Mouse (Mus musculus) regulatory T cell (primary cell): ENCODE measurements at regions not wholly inside any gene's neighbourhood (a gene's known extent, or its start where the extent isn't known, plus 50 kb on each side); places are given as distances from the start of the nearest gene placed in this dataset.

Experiments used
- in situ Hi-C: fragments of 300-600 bp; cut with MboI, MseI; formaldehyde crosslinking; loops from one replicate; pipeline ENCODE4 v1.15.1; 2025; ENCODE audit warnings: high pct_unique_total_duplicates

DNA sequence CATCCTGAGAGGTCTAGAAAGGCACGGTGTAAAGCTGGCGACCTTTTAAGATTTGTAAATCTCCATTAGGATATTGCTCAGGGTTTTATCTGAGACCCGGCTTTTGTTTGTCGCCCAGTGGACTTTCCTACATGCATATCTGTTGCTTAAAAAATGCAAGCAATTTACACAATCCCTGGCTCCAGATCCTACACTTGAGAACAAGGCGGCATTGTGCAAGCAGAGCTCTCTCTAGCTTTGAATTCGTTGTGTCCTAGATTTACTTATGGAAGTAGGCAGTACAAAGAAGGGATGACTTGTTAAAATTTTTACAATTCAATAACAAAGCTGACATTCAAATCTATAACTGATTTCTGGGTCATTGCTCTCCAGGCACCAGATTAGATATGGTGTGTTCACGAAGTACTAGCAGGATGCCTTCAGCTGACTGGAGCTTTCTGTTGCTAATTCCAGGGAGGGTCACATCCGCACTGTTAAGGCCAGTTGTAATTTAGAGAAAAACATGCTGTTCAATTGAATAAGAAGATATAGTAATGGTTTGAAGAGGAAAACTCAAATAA, 62.2 kb upstream of the Teddm2 start:
- in situ Hi-C loops: no loop called here

DNA sequence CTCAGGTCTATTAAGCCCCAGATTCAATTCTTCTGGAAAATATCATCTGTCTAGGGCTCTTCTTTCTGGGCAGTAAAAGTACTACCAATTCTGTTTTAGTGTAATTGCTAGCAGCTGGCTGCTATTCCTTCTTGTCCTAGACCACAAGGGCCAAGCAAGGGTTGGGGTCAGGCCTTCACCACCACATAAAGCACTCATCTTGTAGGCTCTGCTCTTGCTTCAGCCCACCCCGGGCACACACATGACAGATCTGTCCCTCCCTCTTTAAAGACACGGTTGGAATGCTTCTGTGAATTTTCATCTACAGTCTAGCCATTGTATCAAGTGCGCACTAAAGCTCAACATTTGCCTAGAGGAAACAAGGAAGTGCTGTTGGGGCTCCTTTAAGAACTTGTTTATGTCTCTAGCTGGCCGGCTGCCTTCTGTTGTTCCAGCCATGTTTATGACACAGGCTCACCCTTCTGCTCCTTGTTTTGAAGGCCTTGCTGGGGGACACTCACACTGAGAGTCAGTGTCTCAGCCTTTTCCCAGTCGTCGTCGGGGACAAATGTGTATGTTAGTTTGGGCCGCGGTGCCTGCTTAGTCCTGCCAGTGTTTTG, 63.8 kb upstream of the Teddm2 start:
- in situ Hi-C loops: no loop called here

DNA sequence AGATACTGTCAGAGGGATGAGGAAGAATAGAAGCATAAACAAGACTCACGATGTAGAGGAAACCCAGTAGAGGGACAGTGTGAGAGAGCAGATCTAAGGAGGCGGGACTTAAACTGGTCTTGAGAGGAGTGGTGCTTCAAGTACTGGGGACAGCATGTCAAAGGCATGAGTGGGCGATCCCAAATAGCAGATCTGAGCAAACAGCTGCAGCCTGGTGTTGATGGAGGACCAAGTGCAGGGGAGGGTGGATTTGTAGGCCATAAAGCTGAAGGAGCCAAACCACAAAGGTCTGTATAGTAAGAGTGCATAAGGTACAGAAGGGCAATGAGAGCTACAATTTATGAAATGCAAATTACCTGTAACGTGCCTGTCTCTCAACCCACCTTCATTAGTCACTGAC, 69.4 kb upstream of the Teddm2 start:
- in situ Hi-C loops: no loop called here

DNA sequence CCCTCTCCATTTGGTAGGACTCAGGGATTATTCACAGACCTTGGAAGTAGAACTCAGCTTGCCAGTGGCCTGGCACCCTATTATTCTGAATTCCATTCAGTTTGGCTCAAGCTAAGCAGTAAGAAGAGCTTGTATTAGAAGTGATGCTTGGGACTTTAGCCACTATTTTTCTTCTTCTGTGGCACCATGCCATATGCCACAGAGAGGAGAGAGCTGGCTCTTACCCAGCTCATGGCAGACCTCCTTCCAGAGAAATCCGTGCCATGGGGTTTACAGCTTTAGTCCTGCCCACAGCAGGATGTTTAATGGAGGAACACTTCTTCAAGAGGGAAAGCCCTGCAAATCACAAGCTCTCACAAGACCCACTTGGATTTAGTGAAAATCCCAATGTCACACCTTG, 74.3 kb upstream of the Teddm2 start:
- in situ Hi-C loops: no loop called here

DNA sequence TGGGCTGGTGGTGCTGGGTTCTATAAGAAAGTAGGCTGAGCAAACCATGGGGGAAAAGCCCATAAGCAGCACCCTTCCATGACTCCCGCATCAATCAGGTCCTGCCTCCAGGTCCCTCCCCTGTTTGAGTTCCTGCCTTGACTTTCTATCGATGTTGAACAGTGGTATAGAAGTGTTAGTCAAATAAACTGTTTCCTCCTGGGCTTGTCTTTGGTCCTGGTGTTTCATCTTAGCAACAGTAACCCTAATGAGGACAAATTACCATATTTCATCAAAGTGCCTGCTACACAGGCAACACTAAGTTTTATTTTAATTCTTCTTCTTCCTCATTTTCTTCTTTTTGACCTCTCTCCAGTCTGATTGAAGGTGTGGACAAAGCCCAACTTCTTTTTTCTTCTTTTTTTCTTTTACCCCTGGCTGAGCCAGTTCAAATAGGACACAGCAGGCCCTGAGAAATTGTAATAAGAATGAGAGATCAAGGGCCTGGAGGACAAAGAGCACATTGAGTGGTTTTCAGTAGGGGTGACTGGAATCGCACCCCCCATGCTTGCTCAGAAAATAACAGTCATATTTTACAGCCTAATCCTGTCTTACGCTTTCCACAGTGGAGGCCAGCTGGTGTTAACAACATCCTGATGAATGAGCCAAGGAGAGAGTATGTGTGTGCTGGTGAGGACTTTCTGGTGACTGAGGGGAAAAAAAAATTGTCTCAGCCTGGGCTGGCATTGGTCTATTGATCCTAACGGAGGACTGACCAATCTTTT, 78.1 kb upstream of the Teddm2 start:
- in situ Hi-C loops: no loop called here

DNA sequence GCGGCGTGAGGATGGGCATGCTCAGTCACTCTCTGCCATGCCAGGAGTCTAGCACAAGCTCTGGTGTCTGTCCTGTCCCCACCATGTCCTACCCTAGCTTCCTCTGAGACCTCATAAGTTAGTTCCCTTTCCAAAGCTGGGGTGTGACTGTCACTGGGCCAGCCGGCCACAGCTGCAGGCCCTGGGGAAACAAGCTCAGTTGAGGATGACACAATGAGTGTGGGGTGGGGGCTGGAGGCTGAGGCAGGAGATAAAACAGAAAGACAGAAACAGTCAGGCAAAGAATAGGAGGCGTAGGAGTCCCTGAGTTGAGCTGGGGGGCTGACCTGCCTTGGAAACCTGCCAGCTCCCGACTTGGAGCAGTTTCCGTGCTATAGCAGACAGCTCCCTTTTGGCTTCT, 80.9 kb upstream of the Teddm2 start:
- in situ Hi-C loops: no loop called here

DNA sequence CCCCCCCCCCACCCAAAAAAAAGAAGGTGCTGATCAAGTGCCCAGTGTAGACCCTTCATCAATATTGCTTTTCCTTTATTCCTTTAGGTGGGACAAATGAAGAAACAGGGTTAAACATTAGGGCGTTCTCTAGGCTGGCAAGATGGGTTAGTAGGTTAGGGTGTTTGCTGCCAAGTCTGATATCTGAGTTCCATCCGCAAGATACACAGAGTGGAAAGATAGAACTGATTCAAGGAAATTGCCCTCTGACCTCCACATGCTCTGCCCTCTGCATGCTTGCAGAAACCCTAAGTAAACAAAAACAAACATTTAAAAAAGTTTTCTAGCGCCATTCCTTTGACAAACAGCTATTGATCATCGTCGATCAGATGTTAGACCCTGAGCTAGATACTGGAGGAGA, 85.6 kb upstream of the Teddm2 start:
- in situ Hi-C loops: no loop called here

DNA sequence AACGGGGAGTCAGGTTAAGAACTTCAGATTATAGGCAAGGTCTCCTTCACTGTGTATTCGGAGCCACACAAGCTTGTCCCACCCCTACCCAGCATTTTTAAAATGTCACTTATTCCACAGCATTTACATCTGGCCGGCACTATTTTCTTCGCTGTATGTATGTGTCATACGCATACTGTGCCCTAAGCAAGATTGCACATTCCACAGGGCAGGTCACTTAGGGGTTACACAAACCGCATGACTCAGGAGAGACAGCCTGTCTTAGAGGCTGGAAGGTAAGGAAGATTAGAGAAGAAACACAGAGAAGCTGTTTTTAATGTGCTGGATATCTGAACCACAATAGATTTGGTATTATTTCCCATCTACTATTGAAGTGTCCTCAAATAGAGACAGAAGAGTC, 86.6 kb upstream of the Teddm2 start:
- in situ Hi-C loops: no loop called here

DNA sequence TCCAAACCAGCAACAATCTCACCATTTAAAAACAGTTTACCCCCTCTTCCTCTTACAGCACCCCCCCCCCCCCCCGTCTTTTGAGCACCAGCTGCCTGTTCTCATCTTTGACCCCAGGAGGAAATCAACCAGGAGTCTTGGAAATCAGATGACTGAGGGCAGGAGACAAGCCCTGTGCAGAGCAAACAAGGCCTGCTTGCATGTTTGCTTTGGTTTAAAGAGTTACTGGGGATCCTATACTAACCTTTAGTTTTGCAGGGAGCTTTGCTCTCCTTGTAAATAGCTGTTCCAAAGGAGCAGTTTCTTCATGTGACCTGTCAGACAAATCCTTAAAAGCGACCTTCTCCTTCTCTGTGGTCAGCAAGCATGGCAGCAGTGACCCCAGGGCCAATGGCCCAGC, 88.3 kb upstream of the Teddm2 start:
- in situ Hi-C loops: no loop called here

DNA sequence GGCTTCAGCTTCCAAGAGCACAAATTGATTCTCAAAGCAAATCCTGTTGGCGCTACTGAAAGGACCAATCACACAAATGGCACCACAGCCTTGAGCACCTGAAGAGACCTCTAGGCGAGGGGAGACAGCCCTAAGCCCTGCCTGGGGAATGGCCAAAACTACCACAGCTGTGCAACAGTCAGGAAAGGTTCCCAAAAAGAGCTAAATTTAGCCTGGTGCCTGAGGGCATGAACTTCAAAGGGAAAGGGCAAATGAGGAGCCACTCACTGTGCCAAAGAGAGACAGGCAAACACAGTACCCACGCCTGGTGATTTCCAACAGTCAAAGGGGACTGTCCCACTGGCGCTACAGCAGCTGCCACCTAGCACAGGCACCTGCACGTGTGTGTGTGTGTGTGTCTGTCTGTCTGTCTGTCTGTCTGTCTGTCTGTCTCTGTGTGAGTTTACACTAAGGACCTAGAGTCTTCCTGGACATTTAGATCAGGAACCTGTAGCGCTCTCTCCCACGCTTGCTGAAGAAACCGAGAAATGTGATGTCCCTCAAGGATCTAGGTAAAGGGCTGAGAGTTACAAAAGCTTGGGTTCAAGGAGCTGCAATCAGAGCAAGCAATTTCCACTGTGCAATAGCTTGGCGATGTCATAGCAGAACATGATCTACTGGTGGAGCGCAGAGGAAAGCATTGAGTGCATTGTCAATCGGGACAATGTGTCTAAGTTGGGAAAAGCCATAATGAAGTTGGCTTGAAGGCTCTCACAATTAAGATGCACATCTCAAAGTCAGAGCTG, 90.8 kb upstream of the Teddm2 start:
- in situ Hi-C loops: loop anchor here (10.0 kb wide), 1 partner anchor 826 kb away; no protein-coding TSS in a partner anchor

DNA sequence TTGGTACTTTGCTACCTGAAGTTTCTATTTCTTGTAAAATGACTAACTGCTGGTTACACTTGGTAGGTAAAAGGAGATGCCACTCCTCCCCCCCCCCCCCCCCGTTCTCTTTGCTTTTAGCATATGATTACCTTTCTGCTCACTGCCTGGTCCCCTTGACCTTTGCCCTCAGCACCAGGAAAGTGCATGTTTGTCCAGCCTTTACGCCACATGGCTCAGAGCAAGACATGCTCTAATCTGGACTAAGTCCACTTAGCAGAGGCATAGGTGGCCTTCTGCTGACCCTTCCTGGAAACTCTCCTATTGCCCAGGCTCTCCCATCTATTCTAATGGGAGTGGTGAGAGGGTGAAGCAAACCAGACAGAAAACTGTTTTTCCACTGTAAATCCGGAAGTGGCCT, 92.4 kb upstream of the Teddm2 start:
- in situ Hi-C loops: loop anchor here (10.0 kb wide), 1 partner anchor 828 kb away; no protein-coding TSS in a partner anchor

DNA sequence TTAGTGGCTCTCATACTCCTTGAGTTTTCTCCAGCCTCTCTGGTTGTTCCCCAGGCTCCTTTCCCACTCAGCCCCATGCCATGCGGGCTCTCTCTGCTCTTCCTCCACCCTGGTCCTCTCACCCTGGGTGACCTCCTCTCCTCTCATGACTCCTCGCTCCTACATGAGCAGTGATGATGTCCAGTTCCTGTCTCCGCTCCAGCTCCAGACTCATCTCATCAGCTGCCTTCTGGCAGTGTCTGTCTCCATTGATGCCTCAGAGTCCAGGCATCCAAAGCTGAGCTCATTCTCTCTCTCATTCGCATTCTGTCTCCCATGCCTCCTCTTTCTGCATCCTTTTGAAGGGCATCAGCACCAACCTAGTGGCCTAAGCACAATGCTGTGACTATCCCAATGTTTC, 94.8 kb upstream of the Teddm2 start:
- in situ Hi-C loops: loop anchor here (10.0 kb wide), 1 partner anchor 830 kb away; no protein-coding TSS in a partner anchor

DNA sequence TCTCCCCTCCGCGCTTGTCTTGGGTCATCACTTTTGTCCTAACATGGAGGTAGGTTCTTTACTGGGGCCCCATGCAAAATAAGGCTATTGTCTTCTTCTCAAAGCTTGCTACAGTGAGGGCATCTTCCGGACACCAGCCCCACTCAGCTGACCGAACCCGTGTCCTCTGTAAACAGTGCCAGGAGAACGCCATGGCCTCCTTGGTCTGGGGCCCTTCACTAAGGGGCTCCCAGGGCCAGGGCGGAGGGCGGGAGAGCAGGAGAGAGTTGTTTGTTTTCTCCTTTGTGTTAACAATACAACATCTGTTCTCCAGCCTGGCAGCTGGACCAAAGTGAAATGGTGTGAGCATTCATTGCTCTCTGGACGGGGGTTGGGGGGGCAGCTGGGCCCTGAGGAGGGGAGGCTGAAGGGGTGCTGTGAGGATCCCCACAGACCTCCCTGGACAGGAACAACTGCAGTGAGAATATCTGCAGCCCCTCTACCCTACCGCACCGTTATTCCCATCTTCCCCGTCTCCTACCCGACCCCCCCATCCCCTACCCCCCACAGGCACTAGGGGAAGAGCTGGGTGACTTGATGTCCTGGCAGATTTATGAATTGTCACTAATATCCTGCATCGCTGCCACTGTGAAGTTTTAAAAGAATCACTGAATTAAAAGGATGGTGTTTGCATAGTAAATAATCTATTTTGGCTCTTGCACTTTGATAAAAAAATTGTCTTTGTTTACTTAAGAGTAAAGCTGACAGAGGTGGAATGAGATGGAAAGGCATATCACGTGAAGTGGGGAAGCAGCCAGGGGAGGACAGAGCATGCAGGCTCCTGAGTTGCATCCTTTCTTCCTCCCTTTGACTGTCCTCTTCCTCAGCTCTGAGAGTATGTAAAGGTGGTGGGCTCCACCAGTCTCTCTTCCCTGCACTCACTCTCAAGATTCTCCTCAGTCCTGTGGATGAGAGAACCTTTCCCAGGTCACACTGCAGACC, 97.5 kb upstream of the Teddm2 start:
- in situ Hi-C loops: loop anchor here (10.0 kb wide), 1 partner anchor 833 kb away; no protein-coding TSS in a partner anchor

DNA sequence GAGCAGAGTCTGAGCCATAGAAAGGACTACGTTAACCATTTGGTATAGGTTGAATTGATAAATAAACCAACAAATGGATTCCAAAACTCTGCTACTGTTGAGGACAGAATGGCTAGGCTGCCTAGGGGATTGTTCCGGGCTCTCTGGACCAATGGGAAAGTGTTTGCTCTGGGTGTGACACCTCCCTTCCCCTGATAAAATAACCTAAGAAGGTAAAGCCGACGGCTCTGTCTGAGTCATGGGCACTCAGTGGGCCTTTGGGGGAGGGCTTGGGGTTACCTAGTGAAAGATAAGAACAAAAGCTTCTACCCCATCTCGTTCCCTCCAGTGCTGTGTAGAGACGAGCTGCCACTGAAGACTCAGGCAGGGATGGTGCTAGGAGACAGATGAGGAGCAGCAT, 99.7 kb upstream of the Teddm2 start:
- in situ Hi-C loops: loop anchor here (10.0 kb wide), 1 partner anchor 835 kb away; no protein-coding TSS in a partner anchor

DNA sequence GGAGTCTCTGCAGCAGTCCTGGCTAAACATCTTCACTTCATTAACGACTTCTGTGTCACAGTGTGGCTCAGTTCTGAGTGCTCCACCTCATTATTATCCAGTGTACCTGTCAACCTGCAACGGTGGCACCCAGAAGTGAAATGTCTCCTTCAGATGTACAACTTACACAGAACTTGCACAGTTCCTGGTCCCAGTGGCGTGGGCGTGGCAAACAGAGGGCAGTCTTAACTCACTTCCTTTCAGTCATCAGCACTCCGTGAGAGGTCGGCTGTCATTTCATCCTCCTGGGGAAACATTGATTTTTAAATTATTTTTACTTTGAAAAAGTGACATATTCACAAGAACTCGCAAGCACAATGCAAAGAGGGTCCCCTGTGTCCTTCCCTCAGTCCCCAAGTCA, 103.6 kb upstream of the Teddm2 start:
- in situ Hi-C loops: no loop called here

DNA sequence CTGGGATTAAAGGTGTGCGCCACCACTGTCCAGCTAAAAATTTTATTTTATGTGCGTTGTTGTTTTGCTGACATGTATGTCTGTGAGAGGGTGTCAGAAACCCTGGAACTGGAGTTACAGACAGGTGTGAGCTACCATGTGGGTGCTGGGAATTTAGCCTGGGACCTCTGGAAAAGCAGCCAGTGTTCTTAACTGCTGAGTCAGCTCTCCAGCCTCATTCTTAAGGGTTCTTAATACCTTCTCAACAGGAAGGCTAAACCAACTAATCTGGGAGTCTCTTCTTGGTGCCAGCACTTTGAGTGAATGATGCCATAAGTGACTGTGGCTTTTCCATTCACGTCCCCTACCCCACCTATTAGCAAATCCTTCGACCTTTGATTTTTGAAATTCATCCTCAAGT, 104.6 kb upstream of the Teddm2 start:
- in situ Hi-C loops: no loop called here

DNA sequence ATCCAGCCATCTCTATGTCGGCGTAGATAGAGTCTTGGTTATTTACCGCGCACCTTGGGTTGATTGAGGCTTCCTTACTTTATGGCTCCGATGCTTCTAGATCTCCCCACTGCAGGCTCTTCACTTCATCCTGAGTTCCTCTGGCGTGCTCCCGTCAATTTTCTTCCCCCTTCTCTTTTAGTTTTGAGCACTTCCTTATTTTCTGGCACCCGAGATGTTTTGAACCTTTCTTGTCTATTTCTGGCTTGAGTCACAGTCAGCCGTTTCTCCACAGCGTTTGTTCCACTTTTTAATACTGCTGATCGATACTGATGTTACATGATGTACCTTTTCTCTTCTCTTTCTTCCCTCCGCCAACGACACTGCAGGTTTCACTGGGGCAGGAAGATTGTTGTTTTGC, 106.0 kb upstream of the Teddm2 start:
- in situ Hi-C loops: no loop called here

DNA sequence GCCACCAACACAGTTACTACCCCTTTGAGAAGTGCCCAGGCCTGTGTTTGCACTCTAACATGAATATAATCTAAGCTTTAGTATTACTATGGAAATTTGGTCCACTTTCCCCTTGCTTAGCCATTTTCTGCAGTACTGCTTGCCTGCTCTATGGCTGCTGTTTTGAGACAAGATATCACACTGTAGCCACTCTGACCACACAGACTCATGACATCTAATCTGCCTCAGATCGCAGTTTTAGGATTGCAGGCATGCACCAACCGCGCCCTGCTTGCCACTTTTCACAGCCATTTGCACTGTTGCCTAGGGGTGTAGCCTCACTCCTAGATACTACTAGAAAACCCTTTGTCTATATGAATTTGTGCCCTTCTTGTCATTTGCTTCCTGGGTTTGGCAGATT, 107.4 kb upstream of the Teddm2 start:
- in situ Hi-C loops: no loop called here

DNA sequence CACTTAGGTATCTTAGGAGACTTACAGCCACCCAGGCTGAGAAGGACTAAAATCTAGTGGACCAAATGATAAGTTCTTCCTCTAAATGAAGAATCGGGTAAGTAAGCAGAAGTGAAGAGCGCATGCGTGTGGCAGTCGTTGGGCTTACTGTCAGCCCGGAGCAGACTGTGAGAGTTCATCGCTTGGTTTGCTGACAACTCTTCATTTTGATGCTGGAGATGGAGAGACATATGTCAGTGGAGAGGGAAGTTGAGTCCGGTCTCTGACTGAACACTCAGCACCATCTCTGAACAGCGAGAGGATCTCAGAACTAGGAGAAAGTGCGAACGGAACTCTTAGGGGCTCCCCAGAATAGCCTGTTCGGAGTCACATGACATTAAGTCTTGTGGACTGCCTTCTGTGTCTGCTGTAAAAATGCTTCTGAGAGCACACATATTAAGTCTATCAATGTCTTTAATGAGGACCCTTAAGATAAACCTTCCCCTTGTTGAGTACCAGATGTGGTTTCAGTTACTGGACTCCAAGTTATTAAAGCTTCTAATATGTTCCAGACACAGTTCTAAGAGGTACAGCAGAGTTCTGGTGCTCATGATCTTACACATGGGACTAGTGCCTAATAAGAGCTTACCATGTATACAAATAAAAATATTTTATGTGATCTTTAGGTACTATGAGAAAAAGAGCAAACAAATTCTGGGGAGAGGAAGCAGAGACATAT, 108.7 kb upstream of the Teddm2 start:
- in situ Hi-C loops: no loop called here

DNA sequence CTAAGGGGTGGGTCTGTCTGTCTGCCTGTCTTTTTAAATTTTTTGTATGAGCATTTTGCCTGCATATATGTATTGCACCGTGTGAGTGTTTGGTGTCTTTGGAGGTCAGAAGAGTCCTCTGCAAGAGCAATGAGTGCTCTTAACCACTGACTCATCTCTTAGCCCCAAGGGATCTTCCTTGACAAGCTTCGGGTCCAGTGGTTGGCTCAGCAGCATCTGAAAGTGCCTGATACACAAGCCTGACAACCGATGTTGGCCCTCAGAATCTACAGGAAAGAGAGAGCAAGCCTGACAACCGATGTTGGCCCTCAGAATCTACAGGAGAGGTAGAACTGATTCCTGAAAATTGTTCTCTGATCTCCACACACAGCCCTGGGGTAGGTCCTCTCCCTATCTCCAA, 110.7 kb upstream of the Teddm2 start:
- in situ Hi-C loops: no loop called here
